Mouse (Mus musculus) brain, embryonic 18.5 days (tissue): ENCODE measurements around the gene Astn2.

Experiments
- DNase-seq: peaks from one replicate; pipeline ENCODE4 v3.0.0-alpha.2; 2012; ENCODE audit warnings: low read depth, low spot score

Gene Astn2

GRCm38 (mm10) chr4:65565493-65565892 is 838.9 kb downstream of the Astn2 start:
- DNase-seq: no peak

- DNase-seq: no peak
These were observed 855.9 kb downstream of the Astn2 start for GRCm38 (mm10) chr4:65548561-65548960.

- DNase-seq: no peak
These were observed 858.8 kb downstream of the Astn2 start for GRCm38 (mm10) chr4:65545582-65545981.

GRCm38 (mm10) chr4:65532071-65532736 is 872.2 kb downstream of the Astn2 start:
- no peak for DNase-seq

GRCm38 (mm10) chr4:65531621-65532020 is 872.8 kb downstream of the Astn2 start:
- no peak for DNase-seq

GRCm38 (mm10) chr4:65530901-65531300 is 873.5 kb downstream of the Astn2 start:
- no peak for DNase-seq

GRCm38 (mm10) chr4:65508101-65508500 is 896.3 kb downstream of the Astn2 start:
- no peak for DNase-seq

- DNase-seq: no peak
These were observed 897.5 kb downstream of the Astn2 start for GRCm38 (mm10) chr4:65506870-65507269.

- DNase-seq: peak; percentile 40
These were observed 908.0 kb downstream of the Astn2 start for GRCm38 (mm10) chr4:65496463-65496834.

DNA sequence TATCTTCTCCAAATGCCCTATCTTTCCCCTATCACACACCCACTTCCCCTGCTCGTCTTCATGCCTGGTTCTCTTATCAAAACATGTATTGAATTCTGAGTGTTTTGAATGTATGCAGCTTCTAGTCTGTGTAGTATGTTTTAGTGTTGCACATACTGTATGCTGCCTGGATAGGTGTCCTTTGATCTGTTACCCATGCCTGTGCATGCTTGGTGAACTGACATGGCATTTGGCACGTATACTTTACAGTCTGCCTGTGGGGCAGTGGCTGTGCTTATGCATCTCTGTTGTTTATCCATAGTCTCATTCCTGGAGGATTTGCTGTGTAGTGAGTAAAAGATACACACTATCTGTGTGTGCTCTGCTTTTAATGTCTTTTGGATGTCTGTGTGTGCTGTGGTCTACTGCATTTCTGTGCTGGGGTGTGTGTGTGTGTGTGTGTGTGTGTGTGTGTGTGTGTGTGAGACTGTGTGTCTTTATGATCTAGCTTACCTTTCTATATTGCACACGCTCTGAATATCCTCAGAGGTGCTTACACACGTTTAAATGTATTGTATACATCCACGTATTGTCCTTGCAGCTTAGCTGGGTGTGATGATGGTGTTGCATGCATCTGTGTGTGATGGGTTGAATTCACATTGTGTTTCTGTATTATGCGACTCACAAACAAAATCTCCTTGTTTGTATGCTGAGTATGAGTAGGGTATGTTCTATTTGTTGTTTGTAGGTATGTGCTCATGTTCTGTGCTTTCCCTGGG is 908.5 kb downstream of the Astn2 start:
- DNase-seq: no peak

GRCm38 (mm10) chr4:65491541-65491940 is 912.9 kb downstream of the Astn2 start:
- DNase-seq: no peak

- no peak for DNase-seq
These were observed 914.7 kb downstream of the Astn2 start for GRCm38 (mm10) chr4:65489711-65490110.

GRCm38 (mm10) chr4:65481632-65482031 is 922.8 kb downstream of the Astn2 start:
- DNase-seq: no peak

DNA sequence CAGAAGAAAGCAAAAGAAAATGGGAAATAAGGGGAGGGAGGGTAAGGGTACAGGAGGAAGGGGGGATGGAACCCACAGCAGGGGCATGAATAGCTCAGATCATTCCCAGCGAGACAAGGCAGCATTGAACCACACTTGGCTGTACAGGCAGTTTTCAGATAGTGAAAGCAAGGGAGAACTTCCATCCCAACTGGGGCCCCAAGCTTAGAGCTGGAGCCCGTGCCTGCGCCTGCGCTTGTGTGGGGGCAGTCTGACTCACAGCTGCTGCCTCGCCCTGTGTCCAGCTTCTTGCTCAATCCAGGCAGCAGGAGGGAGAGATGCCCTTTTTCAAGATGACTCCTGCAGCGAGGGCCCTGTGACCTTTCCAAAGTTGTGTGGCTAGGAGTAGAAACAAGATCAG is 927.3 kb downstream of the Astn2 start:
- no peak for DNase-seq

DNA sequence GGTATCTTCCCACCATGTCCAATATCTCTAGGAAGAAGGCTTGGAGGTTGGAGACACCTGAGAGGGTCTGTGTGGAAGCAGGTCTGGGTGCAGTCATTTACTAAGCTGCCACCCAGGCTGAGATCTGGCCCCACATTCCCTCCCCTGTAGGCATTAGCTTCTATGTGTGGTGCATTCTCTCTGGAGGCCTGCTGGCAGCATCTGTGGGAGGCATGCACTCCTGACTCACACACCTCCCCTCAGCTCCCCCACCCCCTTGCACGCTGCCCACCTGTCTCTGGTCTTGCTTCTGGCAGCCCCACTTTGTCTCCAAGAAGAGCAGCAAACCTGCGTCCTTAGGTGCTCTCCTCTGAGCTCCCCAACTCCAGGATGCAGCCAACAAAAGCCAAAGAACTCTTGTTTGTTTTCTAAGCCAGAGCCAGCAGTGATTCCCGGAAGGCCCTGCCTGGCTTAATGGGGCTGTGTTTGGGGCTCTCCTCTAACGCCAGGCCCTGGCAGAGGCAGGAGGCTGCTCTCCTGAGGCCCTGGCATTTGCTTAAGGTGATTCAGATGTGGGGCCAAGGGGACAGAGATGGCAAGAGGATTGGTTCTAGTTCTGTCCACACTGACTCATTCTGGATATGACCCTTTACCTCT is 928.4 kb downstream of the Astn2 start:
- DNase-seq: no peak

GRCm38 (mm10) chr4:65473141-65473540 is 931.3 kb downstream of the Astn2 start:
- no peak for DNase-seq

GRCm38 (mm10) chr4:65449171-65449570 is 955.2 kb downstream of the Astn2 start:
- DNase-seq: no peak

- no peak for DNase-seq
These were observed 962.7 kb downstream of the Astn2 start for GRCm38 (mm10) chr4:65441746-65442145.

DNA sequence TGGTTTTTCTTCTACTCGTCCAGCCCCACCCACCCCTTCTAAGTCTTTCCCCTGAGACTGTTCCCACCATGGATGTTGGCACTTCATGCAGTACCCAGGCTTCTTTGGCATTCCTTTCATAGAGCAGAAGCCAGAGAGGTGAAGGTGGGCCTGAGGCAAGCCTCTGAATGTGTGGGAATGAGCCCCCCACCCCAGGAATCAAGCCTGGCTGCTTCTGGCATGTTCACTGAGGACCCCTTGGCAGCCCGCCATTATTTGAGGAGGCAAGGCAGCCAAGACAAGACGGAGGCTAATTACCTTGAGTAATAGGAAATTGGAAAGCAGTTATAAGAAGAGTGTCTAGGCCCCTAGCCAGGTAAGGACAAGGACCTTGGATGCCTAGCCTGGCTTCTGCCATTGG is 973.6 kb downstream of the Astn2 start:
- DNase-seq: no peak

DNA sequence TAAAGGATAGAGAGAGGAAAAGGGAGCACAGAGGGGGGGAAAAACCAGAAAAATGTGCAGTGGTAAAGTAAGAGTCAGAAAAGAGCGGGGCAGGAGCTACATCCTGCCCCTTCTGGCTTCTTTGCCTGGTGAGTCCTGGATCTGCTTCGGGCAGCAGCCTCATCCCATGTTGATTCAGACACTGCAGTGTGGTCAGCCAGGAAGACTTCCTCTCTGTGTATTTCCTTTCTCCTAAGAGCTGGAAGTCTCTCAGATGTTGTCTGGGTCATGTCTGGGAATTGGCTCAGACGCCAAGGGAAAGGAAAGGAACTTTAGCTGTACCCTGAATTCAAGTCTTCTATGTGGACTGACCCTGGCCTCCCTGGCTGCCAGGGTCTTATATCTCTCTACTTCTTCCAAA is 976.9 kb downstream of the Astn2 start:
- no peak for DNase-seq

DNA sequence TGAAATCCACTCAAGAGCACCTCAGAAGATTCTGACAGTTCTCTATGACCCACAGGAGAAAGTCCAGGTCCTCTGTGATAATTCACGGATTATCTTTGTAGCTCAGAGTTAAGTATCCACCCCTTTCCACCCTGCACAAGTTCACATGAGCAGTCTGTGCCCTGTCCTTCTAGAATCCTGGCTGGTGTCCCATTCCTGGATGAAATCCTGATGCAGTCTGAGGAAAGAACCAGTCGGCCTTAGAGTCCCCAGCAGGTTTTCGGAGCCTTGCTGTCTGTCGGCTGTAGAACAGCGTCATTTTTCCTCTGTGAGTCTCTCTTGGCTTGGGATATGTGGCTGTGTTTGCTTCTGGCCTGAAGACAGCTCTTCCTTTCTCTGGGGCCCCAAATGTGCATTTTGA is 978.0 kb downstream of the Astn2 start:
- no peak for DNase-seq

- no peak for DNase-seq
These were observed 981.3 kb downstream of the Astn2 start for GRCm38 (mm10) chr4:65423068-65423625.

- no peak for DNase-seq
These were observed 983.1 kb downstream of the Astn2 start for GRCm38 (mm10) chr4:65421272-65421671.
